In genomic region chr4:150269679-150270078, GRCm38 (mm10) we compare ENCODE assay signal across 9 mouse cellular contexts. TPM values are rescaled to one million over a fixed set of nuclear protein-coding genes. Genes with fewer than 3 reads are reported as not detected.
DNase-seq lines count a peak whose midpoint lies in the region; ATAC-seq and TF ChIP-seq lines count a peak whose summit lies in the region.
"Had no signal": no experiment of that assay in that cellular context is flagged by ENCODE, and none has a peak within 500 bp of the region (broad histone marks: within the 10 kb centered on the region; RNA-seq: fewer than 3 reads in every experiment).

No protein-coding gene starts in this region.

- TF ChIP-seq CTCF in thymus, adult 2 months (IDR thresholded peaks at IDR 0.05; ENCODE audit: borderline replicate concordance, control insufficient read depth, extremely low read depth, insufficient read depth, low read length, poor library complexity) = no peak
- TF ChIP-seq CTCF in left cerebral cortex, adult 2 months (IDR thresholded peaks at IDR 0.05) = no peak

- ATAC-seq in hematopoietic stem cell, adult 5-6 weeks (replicated peaks in 1 of 2; ENCODE audit: insufficient read depth in 1 of 2, low FRiP score in 2 of 2, low TSS enrichment in 1 of 2, low read depth in 1 of 2, poor library complexity in 2 of 2, severe bottlenecking in 2 of 2) = peak; percentile 80 to 81
- ATAC-seq in monocyte, adult 5-6 weeks (replicated peaks; ENCODE audit: insufficient number of reproducible peaks, low FRiP score, low TSS enrichment, poor library complexity, severe bottlenecking) = peak; percentile 52; the same call in 1 of the 2 replicates
- no peak for ATAC-seq in megakaryocyte-erythroid progenitor cell, adult 5-6 weeks (replicated peaks; ENCODE audit: low FRiP score, low TSS enrichment, poor library complexity, severe bottlenecking)

- no peaks in the 10 kb centered on the region for H3K36me3 ChIP-seq in thymus, adult 2 months (ENCODE audit: control insufficient read depth, insufficient read depth, low read length)

- 0% methylated on average over 7 of the region's 7 CpGs for WGBS in thymus, adult 2 months

- no peak for TF ChIP-seq POLR2A in thymus, adult 2 months (IDR thresholded peaks at IDR 0.05; ENCODE audit: control insufficient read depth, extremely low read depth, insufficient read depth, low read length, poor library complexity)

- peak; percentile 43 for DNase-seq in kidney, postnatal 10 days
- no peak for DNase-seq in kidney, adult 18-20 months
- DNase-seq in Muller cell, postnatal 12 days (ENCODE audit: inconsistent ontology term) = peak; percentile 93
- DNase-seq in thymus, adult 2 months = no peak
- no peak for DNase-seq in left cerebral cortex, adult 2 months (ENCODE audit: extremely low spot score in 1 of 2, low spot score in 2 of 2)
- DNase-seq: adrenal gland, postnatal 25 days had no signal

- no peak overlapping the region for H3K4me3 ChIP-seq in thymus, adult 2 months (ENCODE audit: control insufficient read depth, insufficient read depth, low read length)
- H3K4me3 ChIP-seq in left cerebral cortex, adult 2 months = no peak overlapping the region

- H3K27me3 ChIP-seq in thymus, adult 2 months (ENCODE audit: control insufficient read depth, insufficient read depth, low read length) = peaks cover 10% of the 10 kb centered on the region

- H3K27ac ChIP-seq in thymus, adult 2 months (ENCODE audit: control insufficient read depth, insufficient read depth, low read length) = no peak overlapping the region
- no peak overlapping the region for H3K27ac ChIP-seq in left cerebral cortex, adult 2 months

- intact Hi-C loops in left cerebral cortex, adult 2 months (cut with DNase I) = no loop called here

- H3K4me1 ChIP-seq in thymus, adult 2 months (replicated peaks; ENCODE audit: control insufficient read depth, insufficient read depth, low read length) = peaks cover 14% of the 10 kb centered on the region

RNA-seq across cellular contexts. Expression of gene Rere, which starts 11.8 kb away (rescaled TPM):
- 50.0 and 82.0 TPM in 2 replicates for total RNA-seq in hematopoietic stem cell, adult 5-6 weeks (2017)
- 11.1 to 34.3 TPM (median 14.5 TPM) in 3 replicates for total RNA-seq in monocyte, adult 5-6 weeks (2017)
- 36.1 and 47.6 TPM in 2 replicates for total RNA-seq in megakaryocyte-erythroid progenitor cell, adult 5-6 weeks (2014; fragmentation: Nextera tagmentation)
- 7.7 and 17.1 TPM in 2 replicates for total RNA-seq in megakaryocyte-erythroid progenitor cell, adult 5-6 weeks (2017)
- polyA plus RNA-seq in thymus, adult 2 months (2012; rRNA removed) = 52.5 and 62.1 TPM in 2 replicates
- total RNA-seq in left cerebral cortex, adult 2 months (2021) = 100 to 1,000 TPM; 113 to 125 TPM

RNA-seq across cellular contexts. Expression of gene Eno1, which starts 33.2 kb away (rescaled TPM):
- total RNA-seq in hematopoietic stem cell, adult 5-6 weeks (2017) = 133 and 179 TPM in 2 replicates
- total RNA-seq in monocyte, adult 5-6 weeks (2017) = 240 to 351 TPM (median 288 TPM) in 3 replicates
- 203 and 216 TPM in 2 replicates for total RNA-seq in megakaryocyte-erythroid progenitor cell, adult 5-6 weeks (2014; fragmentation: Nextera tagmentation)
- 136 and 155 TPM in 2 replicates for total RNA-seq in megakaryocyte-erythroid progenitor cell, adult 5-6 weeks (2017)
- 296 and 344 TPM in 2 replicates for polyA plus RNA-seq in thymus, adult 2 months (2012; rRNA removed)
- 100 to 1,000 TPM; 410 TPM for total RNA-seq in left cerebral cortex, adult 2 months (2021)

Comparison
In these comparisons a context has a peak if more than half of its experiments do, and no peak if none do; other contexts are left out.
1. DNase-seq: peak in kidney, postnatal 10 days (single experiment) and Muller cell, postnatal 12 days (single experiment); none in kidney, adult 18-20 months (single experiment), thymus, adult 2 months (single experiment) and left cerebral cortex, adult 2 months (0 of 2).